Mouse (Mus musculus): ENCODE measurements around the gene Irgm2.
"Not testable (repeated sequence)": the region's sequence is repeated elsewhere in the genome, so short reads cannot be mapped to it uniquely, and the experiment has no call there.

The Irgm2 gene
- long read RNA-seq, experiment 1, partial matches to known transcripts: 0 of 6 reads
- long read RNA-seq, experiment 1, other reads (novel, unspliced or antisense): 4 of 6 reads
- long read RNA-seq, experiment 2, partial matches to known transcripts: 0 of 1 reads
- long read RNA-seq, experiment 2, other reads (novel, unspliced or antisense): 1 of 1 reads

DNA sequence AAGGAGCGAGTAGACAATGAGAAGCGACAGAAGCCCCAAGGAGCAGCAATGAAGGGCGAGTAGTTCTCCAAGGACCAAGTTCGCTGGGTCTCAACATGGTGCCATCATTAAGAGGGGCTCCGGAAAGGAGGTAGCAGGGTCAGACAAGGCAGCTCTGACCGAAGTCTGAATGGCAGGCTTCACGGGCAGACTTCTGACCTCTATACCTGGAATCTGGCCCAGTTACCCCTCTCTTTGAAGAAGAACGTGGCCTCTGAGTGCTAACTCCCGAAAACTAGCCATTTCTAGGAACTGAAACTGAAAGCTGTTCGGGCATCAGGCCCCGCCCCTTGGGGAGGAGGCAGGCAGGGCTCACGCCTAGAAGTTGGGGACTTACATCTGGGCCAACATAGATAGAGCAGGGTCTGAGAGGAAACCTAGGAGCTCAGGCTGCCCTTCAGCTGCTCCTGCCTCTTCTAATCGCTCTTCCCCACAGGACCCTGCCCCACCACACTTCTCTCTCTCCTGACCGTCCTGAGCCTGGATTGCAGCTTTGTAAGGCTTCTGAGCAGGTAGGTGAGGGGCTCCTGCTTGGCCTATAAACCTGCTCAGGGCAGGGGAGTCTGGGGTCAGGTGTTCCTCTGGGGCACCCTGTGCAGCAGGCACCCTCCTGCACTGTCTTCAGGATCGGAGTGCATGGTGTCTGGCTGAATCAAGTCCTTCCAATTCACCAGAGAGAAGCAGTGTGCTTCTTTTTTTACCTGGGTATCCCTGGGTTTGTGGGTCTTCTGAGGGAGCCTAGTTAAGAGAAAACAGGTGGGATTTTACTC, at the start of gene Irgm2, which contains the start of gene Igtp:
TSS of gene Irgm2 (plus strand) at position 390 of the 809 bp plus-strand sequence.
TSS of gene Igtp (plus strand) at position 328 of the 809 bp plus-strand sequence.
- intact Hi-C loops (cut with DNase I): not testable (repeated sequence)

DNA sequence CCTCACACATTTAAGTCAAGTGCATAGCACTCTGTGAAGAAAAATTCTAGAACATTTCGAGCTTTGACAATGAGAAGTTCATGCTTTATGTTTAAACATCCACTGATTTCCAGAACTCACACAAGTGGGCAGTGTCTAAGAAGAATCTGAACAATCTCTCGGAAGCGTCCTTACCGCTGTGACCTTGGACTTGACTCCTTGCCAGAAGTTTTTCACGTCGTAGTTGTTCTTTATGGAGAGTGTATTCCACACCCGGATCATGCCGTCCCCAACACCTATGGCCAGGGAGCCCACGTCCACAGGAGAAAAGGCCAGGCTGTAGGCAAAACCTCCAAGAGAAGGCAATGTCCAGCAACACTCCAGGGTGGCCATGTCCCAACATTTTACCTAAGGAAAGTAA, 44.0 kb upstream of the Irgm2 start:
- intact Hi-C loops (cut with DNase I): no loop called here

DNA sequence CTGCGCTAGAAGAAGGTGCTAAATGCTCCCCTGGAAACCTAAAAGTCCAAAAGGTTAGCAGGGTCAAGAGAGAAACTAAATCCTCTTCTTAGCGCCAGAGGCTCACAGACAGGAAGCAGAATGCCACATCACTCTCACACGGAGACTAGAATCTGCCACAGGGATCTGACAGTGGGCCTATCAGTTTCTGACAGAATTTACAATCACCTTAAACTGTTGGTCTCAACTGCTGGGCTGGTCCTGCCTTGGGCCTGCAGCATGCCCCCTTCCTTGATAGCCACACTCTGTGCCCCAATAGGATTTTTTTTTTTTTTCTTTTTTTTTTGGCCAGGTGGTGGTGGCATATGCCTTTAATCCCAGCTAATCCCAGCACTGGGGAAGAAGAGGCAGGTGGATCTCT, 42.5 kb upstream of the Irgm2 start:
- intact Hi-C loops (cut with DNase I): no loop called here

DNA sequence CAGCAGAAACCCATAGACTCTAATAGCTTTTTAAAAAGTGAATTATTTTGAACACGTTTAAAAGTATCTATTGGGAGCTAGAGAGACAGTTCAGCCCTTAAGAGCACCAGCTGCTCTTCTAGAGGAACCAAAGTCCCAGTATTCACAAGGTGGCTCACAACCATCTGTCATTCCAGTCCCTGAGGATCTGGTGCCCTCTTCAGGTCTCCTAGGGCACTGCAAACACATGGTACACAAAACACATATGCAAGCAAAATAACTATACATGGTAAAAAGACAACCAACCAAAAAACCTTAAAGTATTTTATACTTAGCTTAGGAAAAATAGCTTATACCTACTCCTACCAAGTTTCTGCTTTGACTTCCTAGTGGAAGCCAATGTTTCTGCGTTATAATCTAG, 34.3 kb upstream of the Irgm2 start:
- intact Hi-C loops (cut with DNase I): loop anchor here (5.0 kb wide), 1 partner anchor 63 kb away; the partner anchor contains the start of gene Cnot8

DNA sequence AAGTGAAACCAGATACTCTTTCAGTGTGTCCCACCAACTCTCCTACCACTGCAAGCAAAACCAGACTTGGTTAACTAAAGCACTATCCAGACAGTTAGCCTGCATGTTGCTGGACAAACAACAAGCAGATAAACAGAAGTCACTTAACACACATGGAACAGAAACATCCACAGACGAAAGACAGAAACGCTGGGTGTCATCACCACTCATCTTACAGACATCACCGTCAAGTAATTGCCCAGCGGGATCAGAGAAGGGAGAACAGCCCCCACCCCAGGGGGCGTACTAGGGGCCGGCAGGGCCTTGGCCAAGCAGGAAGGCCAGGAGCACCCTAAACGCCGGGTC, 31.6 kb upstream of the Irgm2 start:
- intact Hi-C loops (cut with DNase I): loop anchor here (5.0 kb wide), 1 partner anchor 65 kb away; the partner anchor contains the start of gene Cnot8

DNA sequence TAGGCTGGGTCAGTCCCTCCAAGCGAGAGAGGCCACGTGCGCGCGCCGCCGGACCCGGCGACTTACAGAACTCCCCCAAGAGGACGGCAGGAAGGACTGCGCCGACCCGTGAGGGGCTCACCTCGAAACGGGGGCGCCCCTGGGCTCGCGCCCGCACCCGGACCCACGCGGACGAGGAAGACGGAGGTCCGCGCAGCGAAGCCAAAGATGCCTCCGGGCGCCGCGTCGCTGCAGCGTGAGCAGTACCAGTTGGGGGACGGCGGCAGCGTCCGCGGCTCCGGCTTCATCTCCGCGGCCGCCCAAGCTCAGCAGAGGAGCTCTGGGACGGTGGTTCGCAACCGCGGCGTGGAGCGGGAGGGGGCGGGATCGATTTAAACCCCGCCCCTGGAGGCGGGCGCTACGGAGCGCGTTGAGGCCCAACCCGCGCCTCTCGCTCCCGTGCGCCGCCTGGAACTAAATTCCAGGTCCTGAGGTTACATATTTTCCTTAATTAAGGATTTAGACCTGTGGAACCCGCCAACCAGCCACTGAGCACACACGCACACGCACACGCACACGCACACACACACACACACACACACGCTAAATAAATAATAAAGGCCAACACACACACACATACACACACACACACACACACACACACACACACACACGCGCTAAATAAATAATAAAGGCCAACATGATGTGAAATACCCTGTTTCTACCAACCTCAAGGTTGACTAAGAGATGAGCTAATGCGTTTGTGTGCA, 31.1 kb upstream of the Irgm2 start, which contains the start of gene Gemin5:
TSS of gene Gemin5 (minus strand) at position 373 of the 749 bp plus-strand sequence.
- intact Hi-C loops (cut with DNase I): loop anchor here (5.0 kb wide), 1 partner anchor 66 kb away; the partner anchor contains the start of gene Cnot8

DNA sequence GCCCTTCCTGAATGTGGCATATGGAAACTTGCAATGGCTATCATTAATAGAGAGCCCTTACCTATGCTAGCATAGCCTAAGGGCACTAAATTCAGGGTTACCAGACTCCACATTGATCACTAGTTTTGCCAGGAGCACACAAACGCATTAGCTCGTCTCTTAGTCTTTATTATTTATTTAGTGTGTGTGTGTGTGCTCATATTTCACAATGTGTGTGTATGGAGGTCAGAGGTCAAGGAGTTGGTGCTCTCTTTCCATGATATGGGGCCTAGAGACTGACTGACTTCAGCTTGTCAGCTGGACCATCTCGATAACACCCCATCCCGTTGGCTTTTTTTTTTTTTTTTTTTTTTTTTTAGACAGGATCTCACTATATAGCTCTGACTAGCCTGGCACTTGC, 29.8 kb upstream of the Irgm2 start:
- intact Hi-C loops (cut with DNase I): loop anchor here (5.0 to 10.0 kb wide), 2 partner anchors 67 to 165 kb away; partner anchors contain the start of genes Cnot8, Sh3bp5l and Zfp672

DNA sequence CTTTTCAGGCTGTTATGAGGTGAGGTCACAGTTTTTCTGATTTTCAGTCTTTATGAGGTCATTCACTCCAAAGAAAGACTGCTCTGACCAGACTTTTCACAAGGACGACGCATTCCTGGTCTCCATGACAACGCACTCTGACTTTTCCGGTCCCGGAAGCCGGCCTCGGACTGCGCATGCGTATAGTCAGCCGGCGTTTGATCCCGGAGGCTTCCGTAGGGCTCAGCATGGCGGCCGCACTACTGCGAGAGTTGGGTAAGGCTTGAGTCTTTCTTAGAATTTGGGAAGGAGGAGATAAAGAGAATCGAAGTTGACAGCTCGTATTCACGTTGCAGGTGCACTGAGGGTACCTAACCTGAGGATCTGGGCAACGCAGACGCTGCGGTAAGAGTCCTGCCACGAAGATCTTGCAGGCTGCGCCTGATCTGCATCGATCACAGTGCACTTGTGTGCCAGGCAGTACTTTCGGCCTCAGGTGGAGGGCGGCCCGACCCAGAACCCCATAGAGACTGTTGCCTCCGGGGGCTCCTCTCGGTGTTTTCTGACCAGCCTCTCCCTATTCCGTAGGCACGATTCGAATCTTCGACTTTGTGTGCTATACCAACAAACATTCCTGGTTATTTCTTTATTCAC, 27.8 kb upstream of the Irgm2 start, which contains the start of gene Mrpl22:
TSS of gene Mrpl22 (plus strand) at position 203 of the 633 bp plus-strand sequence.
- intact Hi-C loops (cut with DNase I): loop anchor here (10.0 kb wide), 1 partner anchor 163 kb away; the partner anchor contains the start of genes Sh3bp5l and Zfp672

DNA sequence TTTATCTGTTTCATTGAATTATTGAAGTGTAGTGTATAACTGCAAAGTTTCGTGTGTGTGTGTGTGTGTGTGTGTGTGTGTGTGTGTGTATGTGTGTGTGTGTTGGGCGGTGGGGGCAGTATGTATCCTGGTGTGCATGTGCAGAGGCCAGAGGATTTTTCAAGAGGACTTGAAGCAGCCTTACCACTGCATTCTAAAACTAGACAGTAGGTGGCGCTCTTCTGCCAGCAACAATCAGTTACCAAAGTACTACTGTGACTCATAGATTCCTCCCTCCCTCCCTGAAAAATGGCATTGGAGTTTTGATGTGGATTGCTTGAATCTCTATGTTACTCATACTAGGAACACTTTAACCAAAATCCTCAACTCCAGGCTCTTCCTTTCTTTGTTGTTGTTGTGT, 19.9 kb upstream of the Irgm2 start:
- intact Hi-C loops (cut with DNase I): loop anchor here (1.0 to 10.0 kb wide), 3 partner anchors 46 to 155 kb away; partner anchors contain the start of genes Sh3bp5l and Zfp672

DNA sequence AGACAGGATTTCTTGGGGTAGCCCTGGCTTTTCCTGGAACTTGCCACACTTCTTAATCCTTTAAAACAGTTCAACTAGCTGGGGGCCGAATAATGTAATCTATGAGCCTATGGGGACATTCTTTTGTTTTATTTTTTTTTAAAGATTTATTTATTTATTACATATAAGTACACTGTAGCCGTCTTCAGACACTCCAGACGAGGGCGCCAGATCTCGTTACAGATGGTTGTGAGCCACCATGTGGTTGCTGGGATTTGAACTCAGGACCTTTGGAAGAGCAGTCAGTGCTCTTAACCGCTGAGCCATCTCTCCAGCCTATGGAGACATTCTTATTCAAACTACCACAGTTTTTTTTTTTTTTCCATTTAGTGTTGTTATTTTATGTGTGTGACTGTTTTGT, 19.4 kb upstream of the Irgm2 start:
- intact Hi-C loops (cut with DNase I): loop anchor here (1.0 to 10.0 kb wide), 3 partner anchors 45 to 155 kb away; partner anchors contain the start of genes Sh3bp5l and Zfp672

DNA sequence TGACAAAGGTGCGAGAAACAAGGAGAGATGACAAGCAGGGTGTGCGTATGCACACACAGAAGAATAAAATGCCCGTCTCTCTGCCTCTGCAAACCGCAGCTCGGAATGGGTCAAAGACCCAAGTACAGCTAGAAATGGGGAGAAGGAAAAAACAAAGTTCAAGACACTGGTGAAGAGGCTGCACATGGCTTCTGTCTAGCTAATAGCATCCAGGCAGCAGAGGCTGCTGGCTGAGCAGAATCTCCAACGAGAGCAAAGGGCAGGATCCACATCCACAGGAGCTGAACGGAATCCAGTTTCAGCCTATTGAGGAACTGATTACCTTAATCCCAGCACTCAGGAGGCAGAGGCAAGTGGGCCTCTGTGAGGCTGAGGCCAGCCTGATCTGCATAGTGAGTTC, 18.7 kb upstream of the Irgm2 start:
- intact Hi-C loops (cut with DNase I): no loop called here

DNA sequence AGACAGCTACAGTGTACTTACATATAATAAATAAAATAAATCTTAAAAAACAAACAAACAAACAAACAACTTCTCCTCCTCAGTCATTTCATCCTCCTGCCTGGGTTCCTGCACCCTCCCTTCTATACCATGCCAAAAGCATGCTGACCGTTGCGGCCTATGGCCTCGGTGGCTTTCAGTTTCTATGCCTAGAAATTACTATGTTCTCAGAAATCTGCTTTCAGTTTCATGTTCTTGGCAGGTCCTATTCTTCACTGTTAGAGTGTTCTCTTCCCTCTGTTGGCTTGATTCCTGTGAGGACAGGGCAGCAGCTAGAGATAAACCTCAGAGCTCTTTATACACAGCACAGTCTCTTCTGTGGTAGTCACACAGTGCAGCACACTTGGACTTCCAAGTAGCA, 15.8 kb upstream of the Irgm2 start:
- intact Hi-C loops (cut with DNase I): no loop called here

DNA sequence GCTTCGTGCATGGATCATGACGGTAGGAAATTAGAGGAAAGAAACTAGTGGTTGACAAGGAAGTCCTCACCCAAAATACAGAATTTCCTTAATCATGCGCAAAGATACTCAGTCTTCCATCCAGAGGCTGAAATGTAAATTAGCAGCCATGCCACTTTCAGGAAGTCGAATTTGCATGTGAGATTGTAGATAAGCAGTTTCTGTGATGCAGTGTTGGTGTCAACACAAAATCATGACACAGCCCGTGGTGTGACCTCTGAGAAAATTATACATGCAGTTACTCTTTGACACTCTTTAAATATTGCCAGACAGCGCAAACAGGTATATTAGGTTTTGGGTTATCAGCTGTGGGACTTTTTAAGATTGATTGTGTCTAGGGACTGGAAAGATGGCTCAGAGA, 9.7 kb upstream of the Irgm2 start:
- intact Hi-C loops (cut with DNase I): no loop called here

DNA sequence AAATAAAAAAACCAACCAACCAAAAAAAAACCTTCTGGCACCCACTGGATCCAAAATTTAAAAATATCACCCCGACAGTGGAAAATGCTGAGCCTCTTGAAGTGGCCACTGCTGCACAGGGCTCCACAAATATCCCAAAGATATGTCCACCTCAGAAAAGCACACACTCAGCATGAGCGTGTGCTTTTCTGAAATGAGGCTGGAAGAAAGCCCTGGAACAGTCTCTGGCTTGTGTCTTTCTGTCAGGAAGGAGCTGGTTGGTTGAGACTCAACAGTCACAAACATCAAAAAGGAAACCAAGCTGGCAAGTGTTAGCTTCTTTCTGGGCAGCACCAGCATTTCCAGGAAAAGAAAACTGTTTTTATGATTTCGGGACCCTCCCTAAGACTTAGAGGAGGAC, 6.1 kb upstream of the Irgm2 start:
- intact Hi-C loops (cut with DNase I): no loop called here

DNA sequence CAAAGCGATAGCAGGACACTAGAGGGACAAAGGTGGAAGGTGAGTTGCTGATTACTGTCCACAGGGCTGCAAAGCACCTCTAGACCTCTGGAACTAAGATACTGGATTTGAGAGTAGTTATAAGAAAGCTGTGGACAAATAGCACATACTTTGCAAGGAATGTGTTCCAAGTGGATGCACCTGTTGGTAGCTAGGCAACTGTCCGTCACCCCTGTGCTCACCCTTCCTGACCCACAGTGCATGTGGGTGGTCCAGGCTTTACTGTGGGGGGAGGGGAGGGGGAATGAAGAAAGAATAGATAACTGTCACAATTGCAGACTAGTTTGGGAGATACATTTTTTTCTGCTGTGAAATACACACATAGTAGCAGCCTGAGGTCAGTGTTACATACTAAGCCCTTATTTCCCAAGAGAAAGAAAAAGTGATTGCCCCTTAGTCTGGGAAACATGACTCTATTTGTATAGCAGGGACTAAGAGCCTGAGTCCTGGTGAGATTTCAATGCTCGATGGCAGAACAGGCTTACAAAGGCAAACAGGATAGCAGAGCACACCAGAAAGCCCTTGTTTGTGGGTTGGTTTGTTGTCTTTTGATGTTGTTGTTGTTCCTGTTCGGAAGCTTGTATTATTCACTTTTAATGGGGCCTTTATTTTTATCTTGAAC, 5.4 kb upstream of the Irgm2 start:
- intact Hi-C loops (cut with DNase I): no loop called here

DNA sequence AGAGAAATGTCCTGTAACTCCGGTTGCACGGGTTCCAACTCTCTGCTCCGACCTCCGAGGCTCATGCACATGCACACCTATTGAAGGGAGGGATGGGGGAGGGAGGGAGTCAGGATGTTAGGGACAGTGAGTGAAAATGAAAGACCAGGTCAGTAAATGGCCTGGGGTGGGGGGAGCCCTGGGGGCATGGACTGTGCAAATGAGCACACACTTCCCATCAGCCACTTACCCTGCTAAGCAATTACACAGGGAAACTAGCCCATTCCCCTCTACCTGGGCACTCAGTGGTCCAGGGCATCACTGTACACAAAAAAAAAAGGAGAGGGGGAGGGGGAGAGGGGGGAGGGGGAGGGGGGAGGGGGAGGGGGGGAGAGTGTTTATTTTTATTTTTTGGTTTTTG, 755 bp upstream of the Irgm2 start:
- intact Hi-C loops (cut with DNase I): no loop called here

DNA sequence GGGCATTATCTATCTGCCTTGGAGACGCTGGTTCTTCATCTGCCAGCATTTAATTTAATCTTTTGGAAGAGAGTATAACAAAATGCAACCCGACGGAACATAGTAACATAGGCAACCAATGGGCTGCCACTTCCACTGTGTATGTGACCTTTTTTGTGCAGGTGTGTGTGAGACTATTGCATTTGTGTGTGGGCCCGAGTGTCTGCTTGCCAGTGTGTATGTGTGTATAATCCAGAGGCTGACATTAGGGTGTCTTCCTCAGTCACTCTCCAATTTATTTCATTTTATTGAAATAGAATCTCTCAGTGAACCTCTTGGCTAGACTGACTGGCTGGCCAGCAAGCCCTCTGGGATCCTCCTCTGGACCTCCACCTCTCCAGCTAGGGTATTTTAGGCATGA, 808 bp downstream of the Irgm2 start:
- intact Hi-C loops (cut with DNase I): no loop called here

DNA sequence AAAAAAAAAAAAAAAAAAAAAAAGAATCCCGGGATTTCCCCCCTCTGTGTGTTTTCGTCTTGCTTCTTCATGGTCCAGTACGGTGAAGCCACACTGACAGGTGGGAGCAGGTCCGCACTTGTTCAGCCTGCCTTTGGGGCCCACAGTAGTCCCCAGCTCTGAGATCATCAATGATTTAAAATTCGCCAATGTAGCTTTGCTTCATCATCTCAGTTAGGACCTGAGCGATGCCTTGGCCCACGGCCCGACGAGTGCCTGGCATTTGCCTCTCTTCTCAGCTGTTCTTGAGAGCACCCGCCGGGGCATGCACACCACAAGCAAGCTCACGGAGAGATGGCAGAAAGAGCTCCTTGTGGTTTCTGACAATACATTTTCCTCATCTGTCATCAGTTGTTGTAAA, 1.6 kb downstream of the Irgm2 start:
- intact Hi-C loops (cut with DNase I): no loop called here

DNA sequence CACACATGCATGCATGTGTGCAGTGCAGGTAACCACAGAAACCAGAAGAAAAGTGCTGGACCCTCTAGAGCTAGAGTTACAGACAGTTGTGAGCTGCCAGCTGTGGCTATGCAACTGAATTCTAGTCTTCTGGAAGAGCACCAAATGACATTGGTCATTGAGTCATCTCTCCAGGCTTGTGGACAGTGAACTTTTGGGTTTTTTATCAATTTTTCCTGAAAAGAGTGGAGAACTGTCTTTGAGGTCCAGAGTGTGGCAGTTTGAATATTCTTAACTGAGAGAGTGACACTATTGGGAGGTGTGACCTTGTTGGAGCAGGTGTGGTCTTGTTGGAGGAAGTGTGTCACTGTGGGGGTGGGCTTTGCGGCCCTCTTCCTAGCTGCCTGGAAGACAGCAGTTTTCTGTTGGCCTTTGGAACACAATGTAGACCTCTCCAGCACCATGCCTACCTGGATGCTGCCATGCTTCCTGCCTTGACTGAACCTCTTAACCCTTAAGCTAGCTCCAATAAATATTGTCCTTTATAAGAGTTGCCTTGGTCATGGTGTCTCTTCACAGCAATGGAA, 11.0 kb downstream of the Irgm2 start:
- intact Hi-C loops (cut with DNase I): no loop called here

DNA sequence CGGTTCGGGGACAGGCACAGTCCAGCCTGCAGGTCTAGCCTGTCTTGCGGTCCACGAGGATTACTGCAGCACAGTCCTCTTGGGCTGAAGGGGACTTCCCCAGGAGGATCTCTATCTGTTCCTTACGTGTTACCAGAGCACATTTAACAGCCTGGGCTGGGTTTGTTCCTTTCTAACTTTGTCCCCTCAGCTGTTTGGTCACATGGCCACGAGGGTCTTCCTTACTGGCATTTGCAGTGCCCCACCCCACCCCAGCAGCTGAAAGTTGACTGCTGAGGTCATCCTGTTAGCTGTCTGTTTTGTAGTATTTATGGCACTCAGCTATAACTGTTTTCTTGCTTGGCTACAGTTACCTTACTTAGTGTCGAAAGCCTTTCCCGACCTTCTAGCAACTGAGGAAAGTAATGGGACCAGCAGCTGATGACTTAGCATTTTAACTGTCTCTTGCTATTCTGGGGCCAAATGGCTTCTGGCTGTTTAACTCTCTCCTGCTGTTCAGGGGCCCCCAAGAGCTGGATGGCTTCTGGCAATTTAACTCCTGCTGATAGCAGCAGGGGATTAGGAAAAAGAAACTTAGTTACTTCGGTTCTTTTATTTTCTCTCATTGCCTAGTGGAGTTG, 11.8 kb downstream of the Irgm2 start:
- intact Hi-C loops (cut with DNase I): no loop called here
